Mouse (Mus musculus): ENCODE measurements around the gene Edaradd. TPM values are rescaled to one million over a fixed set of nuclear protein-coding genes. Genes with fewer than 3 reads are reported as not detected.
A peak's percentile ranks its signal among the peaks of the same experiment; 100 is the strongest.

Gene Edaradd
- polyA plus RNA-seq, 1 experiment from 2014 or later = 1.6 TPM

- under 1% methylated on average over 59 of the region's 59 CpGs for WGBS
- TF ChIP-seq CTCF (IDR thresholded peaks at IDR 0.05; ENCODE audit: low read depth) = peak; percentile 26; the same call in 1 of the 2 replicates
- peak; percentile 96 for ATAC-seq (replicated peaks; ENCODE audit: low FRiP score, low read depth)
These were observed 59.1 kb downstream of the Edaradd start for GRCm38 (mm10) chr13:12460881-12461729.

DNA sequence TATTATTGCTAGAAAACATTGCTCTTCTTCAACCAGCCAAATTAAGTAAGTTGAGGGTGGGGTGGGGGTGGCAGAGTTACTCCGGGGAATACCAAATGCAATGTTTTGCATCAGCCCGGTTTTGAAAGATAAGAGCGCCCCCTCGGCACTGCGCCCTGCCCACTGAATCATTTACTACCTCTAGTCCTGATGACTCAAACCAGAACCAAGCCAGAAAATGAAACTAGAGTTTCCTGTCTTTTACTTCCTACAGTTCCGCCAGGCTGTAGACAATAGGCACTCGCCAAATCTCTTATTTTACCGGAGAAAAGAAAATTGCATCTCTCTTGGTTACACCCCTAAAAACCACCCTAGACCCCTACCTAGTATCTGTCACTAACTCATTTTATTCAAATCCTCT, 59.8 kb downstream of the Edaradd start:
- Histone ChIP-seq H3K36me3 (ENCODE audit: insufficient read depth, low read length) (0 out of 2 replicates have a peak, but pooled peaks cover 8% of the 10 kb centered on the region), H3K9ac (ENCODE audit: low read depth, low read length) (peak overlapping the region; percentile 86), H3K27me3 (ENCODE audit: insufficient read depth, low read length) (no peaks in the 10 kb centered on the region), H3K4me1 (replicated peaks; ENCODE audit: insufficient read depth, low read length) (no peaks in the 10 kb centered on the region; the same call in 1 of the 2 replicates), H3K4me2 (ENCODE audit: low read length) (peak overlapping the region; percentile 73), H3K4me3 (replicated peaks; ENCODE audit: low read depth, low read length) (peak overlapping the region; percentile 82), H3K27ac (peak overlapping the region; percentile 85), H3K9me3 (replicated peaks; ENCODE audit: low read length) (no peaks in the 10 kb centered on the region)
- ATAC-seq (replicated peaks; ENCODE audit: low FRiP score, low read depth) (no peak), DNase-seq (ENCODE audit: low spot score) (peak; percentile 84)
- TF ChIP-seq CTCF (IDR thresholded peaks at IDR 0.05; ENCODE audit: low read depth) = peak; percentile 49
- 2% methylated on average over 8 of the region's 8 CpGs for WGBS

More at GRCm38 (mm10) chr13:12460881-12461729, 59.1 kb downstream of the Edaradd start:
- Histone ChIP-seq H3K27ac (peak overlapping the region; percentile 85), H3K9me3 (replicated peaks; ENCODE audit: low read length) (no peaks in the 10 kb centered on the region), H3K36me3 (ENCODE audit: insufficient read depth, low read length) (0 out of 2 replicates have a peak, but pooled peaks cover 6% of the 10 kb centered on the region), H3K27me3 (ENCODE audit: insufficient read depth, low read length) (no peaks in the 10 kb centered on the region), H3K4me2 (ENCODE audit: low read length) (peak overlapping the region; percentile 73), H3K4me3 (replicated peaks; ENCODE audit: low read depth, low read length) (peak overlapping the region; percentile 82), H3K9ac (ENCODE audit: low read depth, low read length) (peak overlapping the region; percentile 86), H3K4me1 (replicated peaks; ENCODE audit: insufficient read depth, low read length) (no peaks in the 10 kb centered on the region; the same call in 1 of the 2 replicates)
- DNase-seq (ENCODE audit: low spot score) = peak; percentile 96

- Histone ChIP-seq H3K9me3 (replicated peaks; ENCODE audit: low read length) (no peaks in the 10 kb centered on the region), H3K4me3 (replicated peaks; ENCODE audit: low read depth, low read length) (no peak overlapping the region), H3K36me3 (ENCODE audit: insufficient read depth, low read length) (peaks cover 12% of the 10 kb centered on the region; the same call in 1 of the 2 replicates), H3K27me3 (ENCODE audit: insufficient read depth, low read length) (no peaks in the 10 kb centered on the region), H3K27ac (0 out of 2 replicates have a peak overlapping the region, but pooled peaks have one; percentile 47), H3K4me1 (replicated peaks; ENCODE audit: insufficient read depth, low read length) (no peaks in the 10 kb centered on the region; the same call in 1 of the 2 replicates), H3K4me2 (ENCODE audit: low read length) (no peak overlapping the region), H3K9ac (ENCODE audit: low read depth, low read length) (no peak overlapping the region)
- DNase-seq (ENCODE audit: low spot score) (no peak), ATAC-seq (replicated peaks; ENCODE audit: low FRiP score, low read depth) (peak; percentile 58)
- WGBS = 73% methylated on average over 7 of the region's 7 CpGs
- no peak for TF ChIP-seq CTCF (IDR thresholded peaks at IDR 0.05; ENCODE audit: low read depth)
These were observed 63.5 kb downstream of the Edaradd start for GRCm38 (mm10) chr13:12456711-12457110.

GRCm38 (mm10) chr13:12454686-12455390, 65.4 kb downstream of the Edaradd start:
- Histone ChIP-seq H3K9me3 (replicated peaks; ENCODE audit: low read length) (no peaks in the 10 kb centered on the region), H3K27me3 (ENCODE audit: insufficient read depth, low read length) (no peaks in the 10 kb centered on the region), H3K9ac (ENCODE audit: low read depth, low read length) (no peak overlapping the region), H3K36me3 (ENCODE audit: insufficient read depth, low read length) (peaks cover 12% of the 10 kb centered on the region; the same call in 1 of the 2 replicates), H3K4me2 (ENCODE audit: low read length) (no peak overlapping the region), H3K27ac (no peak overlapping the region), H3K4me3 (replicated peaks; ENCODE audit: low read depth, low read length) (no peak overlapping the region), H3K4me1 (replicated peaks; ENCODE audit: insufficient read depth, low read length) (no peaks in the 10 kb centered on the region)
- 83% methylated on average over 7 of the region's 7 CpGs for WGBS
- no peak for TF ChIP-seq CTCF (IDR thresholded peaks at IDR 0.05; ENCODE audit: low read depth)
- DNase-seq (ENCODE audit: low spot score) (no peak), ATAC-seq (replicated peaks; ENCODE audit: low FRiP score, low read depth) (no peak)

DNA sequence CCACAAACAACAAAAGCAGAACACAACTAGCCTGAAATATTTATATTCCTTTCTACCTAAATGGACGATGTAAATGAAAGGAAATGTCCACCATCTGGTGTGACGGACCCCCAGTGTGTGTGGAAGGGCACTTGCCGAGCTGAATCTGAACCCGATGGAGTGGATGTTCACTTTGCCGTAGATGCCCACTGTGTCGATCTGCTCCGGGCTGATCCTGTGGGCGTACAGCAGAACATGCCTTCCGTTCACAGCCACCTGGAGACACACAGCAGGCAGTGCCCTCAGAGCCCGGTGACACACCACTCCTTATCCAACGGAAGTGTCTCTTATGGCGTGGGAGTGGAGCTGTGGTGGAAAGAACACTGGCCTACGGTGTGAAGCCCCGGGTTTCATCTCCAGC, 67.1 kb downstream of the Edaradd start:
- no peak for TF ChIP-seq CTCF (IDR thresholded peaks at IDR 0.05; ENCODE audit: low read depth)
- Histone ChIP-seq H3K36me3 (ENCODE audit: insufficient read depth, low read length) (peaks cover 12% of the 10 kb centered on the region; the same call in 1 of the 2 replicates), H3K4me1 (replicated peaks; ENCODE audit: insufficient read depth, low read length) (no peaks in the 10 kb centered on the region), H3K27me3 (ENCODE audit: insufficient read depth, low read length) (no peaks in the 10 kb centered on the region), H3K9ac (ENCODE audit: low read depth, low read length) (no peak overlapping the region), H3K27ac (no peak overlapping the region), H3K4me3 (replicated peaks; ENCODE audit: low read depth, low read length) (no peak overlapping the region), H3K9me3 (replicated peaks; ENCODE audit: low read length) (no peaks in the 10 kb centered on the region), H3K4me2 (ENCODE audit: low read length) (no peak overlapping the region)
- ATAC-seq (replicated peaks; ENCODE audit: low FRiP score, low read depth) (no peak), DNase-seq (ENCODE audit: low spot score) (no peak)
- WGBS = 89% methylated on average over 14 of the region's 14 CpGs

DNA sequence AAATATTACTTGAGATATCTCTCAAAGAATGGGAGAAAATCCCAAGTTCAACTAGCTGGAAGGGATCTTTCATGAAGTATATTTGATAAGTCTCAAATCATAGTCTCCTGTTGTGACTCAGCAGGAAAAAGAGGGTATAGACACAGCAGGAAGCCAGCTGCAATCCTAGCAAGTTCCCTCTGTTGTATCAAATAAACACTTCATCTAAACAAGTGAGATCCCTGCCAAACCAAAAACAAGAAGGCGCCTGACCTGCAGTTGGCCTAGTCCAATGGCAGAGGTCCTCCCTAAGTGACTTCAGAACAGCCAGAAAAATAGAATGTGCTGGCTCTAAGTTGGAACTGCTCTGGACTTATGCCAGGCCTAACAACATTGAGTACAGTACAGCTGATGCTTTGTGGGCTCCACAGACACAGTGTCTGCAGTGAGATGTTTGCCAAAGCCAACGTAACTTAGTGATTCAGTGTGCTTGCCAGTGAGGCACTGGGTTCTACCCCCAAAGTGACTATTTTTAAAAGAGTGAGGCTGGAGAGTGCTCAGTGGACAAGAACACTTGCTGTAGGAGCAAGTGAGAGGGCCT, 78.1 kb downstream of the Edaradd start:
- no peak for DNase-seq (ENCODE audit: low spot score)
- ATAC-seq (replicated peaks; ENCODE audit: low FRiP score, low read depth) = no peak
- Histone ChIP-seq H3K4me3 (replicated peaks; ENCODE audit: low read depth, low read length) (no peak overlapping the region), H3K27me3 (ENCODE audit: insufficient read depth, low read length) (no peaks in the 10 kb centered on the region), H3K36me3 (ENCODE audit: insufficient read depth, low read length) (peaks cover 27% of the 10 kb centered on the region), H3K9me3 (replicated peaks; ENCODE audit: low read length) (no peaks in the 10 kb centered on the region), H3K9ac (ENCODE audit: low read depth, low read length) (no peak overlapping the region), H3K4me1 (replicated peaks; ENCODE audit: insufficient read depth, low read length) (no peaks in the 10 kb centered on the region), H3K27ac (no peak overlapping the region), H3K4me2 (ENCODE audit: low read length) (no peak overlapping the region)
- TF ChIP-seq CTCF (IDR thresholded peaks at IDR 0.05; ENCODE audit: low read depth) = no peak
- 85% methylated on average over 2 of the region's 2 CpGs for WGBS
